Mouse (Mus musculus): ENCODE results near the gene Lrrc8e. TPM values are rescaled to one million over a fixed set of nuclear protein-coding genes. Genes with fewer than 3 reads are reported as not detected.

The Lrrc8e gene
- 0.10 TPM for polyA plus RNA-seq (2014; fragmentation: Illumina TruSeq; extraction: RNeasy Lipid Tissue Mini Kit (QIAGEN cat#74804); ENCODE audit: low read depth, low replicate concordance)

GRCm38 (mm10) chr8:4226739-4227347, at the start of gene Lrrc8e:
TSS of gene Lrrc8e (plus strand) at chr8:4226827.

GRCm38 (mm10) chr8:4216791-4217621, 9.6 kb upstream of the Lrrc8e start, which contains the start of gene Prr36:
TSS of gene Prr36 (minus strand) at chr8:4217459.

DNA sequence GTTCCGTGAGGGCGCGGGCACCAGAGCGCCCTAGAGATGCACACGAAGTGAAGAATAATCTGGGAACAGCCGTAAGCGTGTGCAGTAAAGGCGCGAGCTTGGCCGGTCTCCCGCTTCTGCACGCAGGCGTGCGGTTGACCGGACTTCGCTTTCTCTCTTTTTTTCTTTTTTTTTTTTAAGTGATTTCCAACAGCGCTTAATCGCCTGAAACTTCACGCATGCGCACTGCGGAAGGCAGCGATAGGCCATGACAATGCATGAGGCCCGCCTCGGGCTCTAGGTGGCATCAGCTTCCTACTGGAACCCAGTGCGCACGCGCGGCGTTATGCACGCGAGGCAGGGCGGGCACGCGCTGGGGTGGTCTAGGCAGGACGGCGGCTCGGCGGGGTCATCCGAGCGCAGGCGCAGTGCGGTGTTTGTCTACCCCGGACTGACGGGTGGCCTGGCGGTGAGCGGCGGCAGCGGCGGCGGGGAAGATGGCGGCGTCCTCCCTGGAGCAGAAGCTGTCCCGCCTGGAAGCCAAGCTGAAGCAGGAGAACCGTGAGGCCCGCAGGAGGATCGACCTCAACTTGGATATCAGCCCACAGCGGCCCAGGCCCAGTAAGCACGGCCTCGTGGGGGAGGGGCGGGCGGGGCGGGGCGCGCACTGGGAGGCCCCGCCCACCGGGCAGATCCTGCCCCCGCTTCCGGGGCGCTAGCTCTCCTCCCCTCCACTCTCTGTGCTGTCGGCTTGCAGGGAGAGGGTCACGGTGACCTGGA, 12.0 kb downstream of the Lrrc8e start, which contains the start of the genes Map2k7 and Gm49320:
TSS of gene Map2k7 (plus strand) at position 307 of the 759 bp plus-strand sequence.
TSS of gene Gm49320 (plus strand) at position 432 of the 759 bp plus-strand sequence.

GRCm38 (mm10) chr8:4247951-4248540, 21.4 kb downstream of the Lrrc8e start, which contains the start of gene Tgfbr3l:
TSS of gene Tgfbr3l (plus strand) at chr8:4248214.

DNA sequence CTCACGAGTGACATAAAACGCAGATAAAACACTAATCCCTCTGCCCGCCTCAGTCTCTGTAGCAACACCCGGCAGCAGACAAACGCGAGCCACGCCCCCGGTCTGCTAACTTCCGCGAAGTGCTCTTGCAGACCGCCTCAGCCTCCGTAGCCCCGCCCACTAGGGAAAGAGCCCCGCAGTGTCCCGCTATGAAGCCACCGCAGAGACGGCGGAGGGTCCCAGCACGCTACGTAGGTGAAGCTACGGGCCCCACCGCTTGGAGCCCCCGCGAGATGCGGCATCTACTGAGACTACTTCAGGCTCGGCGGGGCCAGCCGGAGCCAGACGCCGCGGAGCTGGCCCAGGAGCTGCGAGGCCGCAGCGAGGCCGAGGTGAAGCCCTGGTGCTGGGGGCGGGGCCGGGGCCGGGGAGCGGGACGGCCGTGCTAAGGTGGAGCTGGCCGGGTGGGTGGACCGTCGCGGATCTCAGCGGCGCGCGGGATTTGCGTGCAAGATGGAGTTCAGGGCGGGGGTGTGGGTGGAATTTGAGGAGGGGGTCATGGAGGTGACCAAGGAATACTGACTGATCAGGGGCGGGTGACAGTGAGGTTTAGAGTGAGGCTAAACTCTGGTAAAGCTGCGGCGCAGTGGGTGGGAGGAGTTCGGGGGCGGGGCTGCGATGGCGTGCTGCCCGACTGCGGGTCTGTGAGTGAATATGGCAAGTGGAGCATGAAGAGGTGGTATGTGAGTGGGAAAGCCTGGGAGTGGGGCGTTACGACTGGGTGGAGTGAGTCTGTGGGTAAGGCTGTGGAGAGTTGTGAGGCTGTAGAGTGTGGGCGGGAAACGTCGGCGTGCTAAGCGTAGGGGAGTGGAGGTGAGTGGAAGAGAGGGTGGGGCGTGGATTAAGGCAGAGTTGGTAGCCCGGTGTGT, 26.6 kb downstream of the Lrrc8e start, which contains the start of gene Snapc2:
TSS of gene Snapc2 (plus strand) at position 147 of the 908 bp plus-strand sequence.

DNA sequence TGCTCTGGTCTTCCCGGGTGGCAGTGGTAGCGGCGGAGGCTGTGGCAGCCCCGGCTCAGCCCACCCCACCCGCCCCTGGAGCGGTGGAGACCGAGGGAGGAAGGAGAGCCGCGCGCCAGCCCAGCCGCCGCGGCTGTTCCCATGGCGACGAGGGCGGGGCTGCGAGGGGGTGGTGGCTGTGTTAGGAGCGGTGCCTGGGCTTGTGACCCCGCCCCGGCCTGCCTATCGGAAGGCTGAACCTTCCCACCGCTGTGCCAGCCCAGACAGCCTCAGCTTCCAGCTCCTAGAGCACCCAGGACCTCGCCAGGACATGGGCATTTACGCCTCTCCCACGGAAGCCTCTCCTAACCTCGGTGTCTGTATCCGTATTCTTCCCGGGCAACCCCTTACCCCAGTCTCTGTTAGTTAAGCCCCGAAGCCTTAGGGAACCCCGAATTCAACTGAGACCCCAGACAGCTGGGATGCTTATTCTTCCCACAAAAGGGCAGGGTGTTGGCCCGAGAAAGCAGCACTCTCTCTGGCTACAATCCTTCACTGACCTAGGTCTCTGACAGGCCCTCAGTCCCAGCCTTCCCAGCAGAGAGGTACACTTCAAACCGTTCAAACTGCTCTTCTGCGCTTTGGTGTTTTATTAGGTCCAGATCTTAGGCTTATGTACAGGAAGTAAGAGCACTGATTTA, 32.6 kb downstream of the Lrrc8e start, which contains the start of gene Ctxn1:
TSS of gene Ctxn1 (minus strand) at position 150 of the 680 bp plus-strand sequence.

DNA sequence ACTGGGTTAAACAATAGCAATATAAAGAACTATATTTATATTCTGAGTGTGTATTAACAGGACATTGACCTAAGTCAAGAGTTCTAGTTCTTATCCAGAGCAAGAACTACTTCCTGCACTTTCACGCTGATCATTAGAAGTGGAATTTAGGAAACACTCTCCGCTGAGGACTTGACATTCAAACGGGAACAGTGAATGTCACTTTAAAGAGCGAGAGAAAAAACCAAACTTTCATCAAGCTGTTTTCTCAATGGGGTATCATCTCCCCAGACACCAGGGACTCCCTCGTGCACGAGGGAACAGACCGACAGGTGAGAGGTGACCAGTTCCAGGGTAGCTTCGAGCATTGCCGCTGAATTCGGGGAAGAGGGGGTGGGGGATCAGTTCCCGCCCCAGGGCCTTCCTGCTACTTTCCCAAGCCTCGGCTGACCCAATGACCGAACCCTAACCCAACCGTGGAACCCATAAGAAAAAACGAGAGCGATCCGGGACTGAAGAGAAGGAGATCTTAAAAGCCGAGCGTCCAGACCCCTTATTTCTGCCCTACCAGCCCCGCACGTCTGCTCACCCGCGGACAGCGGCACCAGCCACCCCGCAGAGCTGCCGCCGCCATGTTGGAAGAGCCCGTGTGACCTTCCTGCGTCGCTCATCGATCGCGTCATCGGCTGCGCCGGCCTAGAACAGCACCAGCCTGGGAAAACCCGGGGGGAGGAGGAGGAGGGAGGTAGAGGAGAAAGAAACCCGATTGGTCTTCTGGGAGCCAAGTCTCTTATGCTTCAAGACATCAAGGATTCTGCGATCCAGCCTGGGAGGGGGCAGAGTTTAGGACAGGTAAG, 48.9 kb downstream of the Lrrc8e start, which contains the start of gene Timm44:
TSS of gene Timm44 (minus strand) at position 639 of the 836 bp plus-strand sequence.

Other genes starting within 250 kb of the Lrrc8e start
- gene Cd209f, start 121.0 kb upstream of the Lrrc8e start, polyA plus RNA-seq (2014; fragmentation: Illumina TruSeq; extraction: RNeasy Lipid Tissue Mini Kit (QIAGEN cat#74804); ENCODE audit: low read depth, low replicate concordance) = 0.57 TPM
- not detected for gene Cd209g, start 92.7 kb upstream of the Lrrc8e start, polyA plus RNA-seq (2014; fragmentation: Illumina TruSeq; extraction: RNeasy Lipid Tissue Mini Kit (QIAGEN cat#74804); ENCODE audit: low read depth, low replicate concordance)
- gene Evi5l, start 60.3 kb upstream of the Lrrc8e start, polyA plus RNA-seq (2014; fragmentation: Illumina TruSeq; extraction: RNeasy Lipid Tissue Mini Kit (QIAGEN cat#74804); ENCODE audit: low read depth, low replicate concordance) = 19.4 TPM
- gene Prr36, start 9.4 kb upstream of the Lrrc8e start, polyA plus RNA-seq (2014; fragmentation: Illumina TruSeq; extraction: RNeasy Lipid Tissue Mini Kit (QIAGEN cat#74804); ENCODE audit: low read depth, low replicate concordance) = 0.07 TPM
- 25.7 TPM for gene Map2k7, start 11.9 kb downstream of the Lrrc8e start, polyA plus RNA-seq (2014; fragmentation: Illumina TruSeq; extraction: RNeasy Lipid Tissue Mini Kit (QIAGEN cat#74804); ENCODE audit: low read depth, low replicate concordance)
- gene Gm49320, start 12.0 kb downstream of the Lrrc8e start, polyA plus RNA-seq (2014; fragmentation: Illumina TruSeq; extraction: RNeasy Lipid Tissue Mini Kit (QIAGEN cat#74804); ENCODE audit: low read depth, low replicate concordance) = 0.60 TPM
- 6.6 TPM for gene Tgfbr3l, start 21.4 kb downstream of the Lrrc8e start, polyA plus RNA-seq (2014; fragmentation: Illumina TruSeq; extraction: RNeasy Lipid Tissue Mini Kit (QIAGEN cat#74804); ENCODE audit: low read depth, low replicate concordance)
- gene Snapc2, start 26.3 kb downstream of the Lrrc8e start, polyA plus RNA-seq (2014; fragmentation: Illumina TruSeq; extraction: RNeasy Lipid Tissue Mini Kit (QIAGEN cat#74804); ENCODE audit: low read depth, low replicate concordance) = 2.1 TPM
- 5.3 TPM for gene Ctxn1, start 32.4 kb downstream of the Lrrc8e start, polyA plus RNA-seq (2014; fragmentation: Illumina TruSeq; extraction: RNeasy Lipid Tissue Mini Kit (QIAGEN cat#74804); ENCODE audit: low read depth, low replicate concordance)
- gene Timm44, start 49.1 kb downstream of the Lrrc8e start, polyA plus RNA-seq (2014; fragmentation: Illumina TruSeq; extraction: RNeasy Lipid Tissue Mini Kit (QIAGEN cat#74804); ENCODE audit: low read depth, low replicate concordance) = 105 TPM
- gene Ccl25, start 98.4 kb downstream of the Lrrc8e start, polyA plus RNA-seq (2014; fragmentation: Illumina TruSeq; extraction: RNeasy Lipid Tissue Mini Kit (QIAGEN cat#74804); ENCODE audit: low read depth, low replicate concordance) = 23.5 TPM
- gene Elavl1, start 98.6 kb downstream of the Lrrc8e start, polyA plus RNA-seq (2014; fragmentation: Illumina TruSeq; extraction: RNeasy Lipid Tissue Mini Kit (QIAGEN cat#74804); ENCODE audit: low read depth, low replicate concordance) = 35.2 TPM

All from testis, adult 10 weeks (tissue).